Mouse (Mus musculus) layer of hippocampus, postnatal 14 days (tissue): ENCODE measurements at regions not wholly inside any gene's neighbourhood (a gene's known extent, or its start where the extent isn't known, plus 50 kb on each side); places are given as distances from the start of the nearest gene placed in this dataset.
A peak's percentile ranks its signal among the peaks of the same experiment; 100 is the strongest.

Experiments used
- DNase-seq, 2 experiments: peaks; one replicate each; pipeline ENCODE4 v3.0.0; 2021 to 2022; ENCODE audit warnings: low spot score in 2 of 2, mixed read lengths in 1 of 2

DNA sequence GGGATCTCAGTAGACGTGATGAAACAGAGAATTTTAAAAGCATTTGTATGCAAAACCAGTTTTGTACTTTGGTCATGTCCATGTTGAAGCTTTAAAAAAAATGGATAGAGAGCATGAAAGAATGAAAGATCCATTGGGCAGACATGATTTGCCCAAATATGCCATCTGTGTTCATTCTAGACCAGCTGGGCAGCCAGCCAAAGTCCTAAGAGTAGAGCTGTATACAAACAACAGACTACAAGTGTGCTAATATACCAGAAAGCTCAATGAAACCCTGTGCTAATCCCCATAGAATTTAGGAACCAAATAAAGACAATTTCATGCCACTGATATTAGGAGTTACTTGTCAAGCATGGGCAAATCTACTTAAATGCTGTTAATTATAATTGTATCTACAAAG, 105.1 kb upstream of the Zwint start:
- peak in 1 of 2 experiments; percentile 13 for DNase-seq

- DNase-seq: no peak
Measured at GRCm38 (mm10) chr10:72551561-72551960, 103.1 kb upstream of the Zwint start.

DNA sequence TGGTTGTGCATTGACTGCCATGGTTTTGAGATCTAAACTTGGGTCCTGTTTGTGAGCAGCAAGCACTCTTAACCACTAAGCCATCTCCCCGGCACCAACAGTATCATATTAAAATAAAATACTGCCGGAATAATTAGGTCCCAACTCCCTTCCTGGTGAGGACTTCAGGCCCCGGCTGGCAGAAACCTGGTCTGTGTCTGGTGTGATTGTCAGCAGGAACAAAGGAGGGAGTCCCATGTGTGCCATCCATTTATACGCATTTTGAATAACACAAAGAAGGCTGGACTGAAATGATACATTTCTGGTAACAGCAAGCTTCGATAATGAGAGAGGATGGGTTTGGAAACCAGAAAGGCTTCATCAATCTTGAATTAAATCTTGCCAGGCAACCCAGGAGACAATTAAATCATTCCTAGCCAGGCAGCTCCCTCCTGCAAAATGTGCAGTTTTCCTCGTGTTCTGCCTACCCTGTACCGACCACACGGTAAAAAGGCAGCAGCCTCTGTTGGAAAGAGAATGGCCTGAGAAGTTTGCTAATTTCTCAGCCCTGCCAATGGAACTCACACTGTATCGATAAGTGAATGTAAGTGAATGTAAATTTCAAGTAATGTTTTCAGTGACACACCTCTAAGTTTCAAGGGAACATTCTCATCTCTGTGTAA, 80.5 kb upstream of the Zwint start:
- no peak for DNase-seq

DNA sequence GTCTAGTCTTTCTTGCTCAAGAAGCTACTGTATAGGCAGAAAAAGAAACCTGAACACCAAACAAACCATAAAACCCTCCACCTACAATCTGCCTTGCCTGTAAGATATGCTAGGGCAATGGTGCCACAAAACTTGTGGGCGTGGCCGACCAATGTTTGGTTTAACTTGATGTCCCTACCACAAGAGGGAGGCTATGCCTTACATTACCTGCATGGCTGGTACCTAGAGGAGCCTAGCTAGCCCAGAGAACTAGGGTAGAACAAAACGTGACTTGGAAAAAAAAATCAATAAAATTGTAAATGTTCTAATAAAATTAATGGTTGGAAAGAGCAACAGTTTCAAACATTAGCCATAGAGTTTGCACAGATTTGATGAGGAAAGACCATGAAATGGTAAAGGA, 76.9 kb upstream of the Zwint start:
- DNase-seq: no peak

GRCm38 (mm10) chr10:72578501-72578900, 76.1 kb upstream of the Zwint start:
- DNase-seq: no peak

- no peak for DNase-seq
Measured at GRCm38 (mm10) chr10:72581311-72581710, 73.3 kb upstream of the Zwint start.

DNA sequence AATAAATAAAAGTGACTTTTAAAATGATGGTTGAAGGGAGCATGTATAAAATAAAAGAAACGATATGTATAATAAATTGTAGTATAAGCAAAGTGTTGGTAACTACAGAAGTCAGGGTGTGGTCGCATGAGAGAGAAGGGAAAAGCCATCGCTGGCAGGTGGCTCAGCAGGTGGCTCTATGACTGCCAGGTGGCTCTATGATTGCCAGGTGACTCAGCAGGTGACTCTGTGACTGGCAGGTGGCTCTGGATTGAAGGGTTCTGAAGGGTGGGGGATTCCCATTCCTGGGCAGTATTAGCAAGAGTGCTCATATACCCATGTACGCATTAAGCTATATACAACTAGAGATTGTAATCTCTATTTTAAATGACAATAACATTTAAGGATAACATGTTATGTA, 66.1 kb upstream of the Zwint start:
- no peak for DNase-seq

GRCm38 (mm10) chr10:72593049-72593448, 61.6 kb upstream of the Zwint start:
- no peak for DNase-seq
